In genomic region chr6:81990049-81990810, GRCm38 (mm10) we compare ENCODE assay signal across 11 mouse cellular contexts. TPM values are rescaled to one million over a fixed set of nuclear protein-coding genes. Genes with fewer than 3 reads are reported as not detected.
DNase-seq lines count a peak whose midpoint lies in the region; ATAC-seq and TF ChIP-seq lines count a peak whose summit lies in the region.
"Had no signal": no experiment of that assay in that cellular context is flagged by ENCODE, and none has a peak within 500 bp of the region (broad histone marks: within the 10 kb centered on the region; RNA-seq: fewer than 3 reads in every experiment).

No protein-coding gene starts in this region.

- no peak overlapping the region for H3K4me2 ChIP-seq in heart, embryonic 11.5 days
- 0 out of 2 replicates have a peak overlapping the region, but pooled peaks have one; percentile 24 for H3K4me2 ChIP-seq in lung, embryonic 16.5 days (ENCODE audit: low read depth, low read length)
- H3K4me2 ChIP-seq in embryonic facial prominence, embryonic 15.5 days (replicated peaks): peak overlapping the region; percentile 8; the same call in 1 of the 2 replicates
- H3K4me2 ChIP-seq in limb, embryonic 14.5 days (replicated peaks; ENCODE audit: low read depth, low read length, severe bottlenecking): peak overlapping the region; percentile 36
- no peak overlapping the region for H3K4me2 ChIP-seq in heart, embryonic 12.5 days

- 50% methylated on average over 20 of the region's 20 CpGs for WGBS in heart, embryonic 11.5 days (ENCODE audit: insufficient replicate concordance)
- WGBS in lung, embryonic 16.5 days: 40% methylated on average over 20 of the region's 20 CpGs
- 37% methylated on average over 20 of the region's 20 CpGs for WGBS in embryonic facial prominence, embryonic 15.5 days
- WGBS in limb, embryonic 14.5 days: 23% methylated on average over 20 of the region's 20 CpGs
- WGBS in heart, embryonic 12.5 days: 47% methylated on average over 20 of the region's 20 CpGs

- DNase-seq in heart, adult 8-10 months (ENCODE audit: low spot score): no peak
- DNase-seq in lung, adult 18-20 months: no peak
- peak; percentile 18 for DNase-seq in limb, embryonic 14.5 days (ENCODE audit: low spot score)
- no peak for DNase-seq in gastrocnemius, postnatal 10 days
- DNase-seq: cerebellum, adult 9-11 months; gastrocnemius, postnatal 25 days; thymus, adult 2 months had no signal

- no peak for ATAC-seq in heart, embryonic 11.5 days (replicated peaks; ENCODE audit: insufficient number of reproducible peaks, low FRiP score, low TSS enrichment)
- ATAC-seq in lung, embryonic 16.5 days (ENCODE audit: low read depth): peak; percentile 15; the same call in 1 of the 2 replicates
- 0 out of 2 replicates have a peak, but pooled peaks have one; percentile 45 for ATAC-seq in embryonic facial prominence, embryonic 15.5 days (ENCODE audit: insufficient number of reproducible peaks, low FRiP score, low TSS enrichment, low read depth)
- peak; percentile 70 for ATAC-seq in limb, embryonic 14.5 days (ENCODE audit: low FRiP score, low read depth)
- ATAC-seq in heart, embryonic 12.5 days (ENCODE audit: insufficient number of reproducible peaks, low FRiP score): no peak

- H3K9me3 ChIP-seq in heart, embryonic 11.5 days (replicated peaks; ENCODE audit: control insufficient read depth, low read length): no peaks in the 10 kb centered on the region
- H3K9me3 ChIP-seq in lung, embryonic 16.5 days (ENCODE audit: control insufficient read depth, low read length): no peaks in the 10 kb centered on the region
- H3K9me3 ChIP-seq in embryonic facial prominence, embryonic 15.5 days (replicated peaks): no peaks in the 10 kb centered on the region
- no peaks in the 10 kb centered on the region for H3K9me3 ChIP-seq in limb, embryonic 14.5 days (ENCODE audit: control insufficient read depth, low read length)
- no peaks in the 10 kb centered on the region for H3K9me3 ChIP-seq in heart, embryonic 12.5 days (replicated peaks)

- no peak overlapping the region for H3K4me3 ChIP-seq in heart, embryonic 11.5 days (ENCODE audit: low read depth, low read length)
- H3K4me3 ChIP-seq in lung, embryonic 16.5 days (ENCODE audit: low read length): no peak overlapping the region
- no peak overlapping the region for H3K4me3 ChIP-seq in embryonic facial prominence, embryonic 15.5 days (replicated peaks)
- H3K4me3 ChIP-seq in limb, embryonic 14.5 days (replicated peaks; ENCODE audit: low read length): peak overlapping the region; percentile 6; the same call in 1 of the 2 replicates
- no peak overlapping the region for H3K4me3 ChIP-seq in heart, embryonic 12.5 days

- H3K27me3 ChIP-seq in heart, embryonic 11.5 days (ENCODE audit: control insufficient read depth, insufficient read depth, low read length): no peaks in the 10 kb centered on the region
- H3K27me3 ChIP-seq in lung, embryonic 16.5 days (ENCODE audit: control insufficient read depth, insufficient read depth, low read depth, low read length): no peaks in the 10 kb centered on the region
- H3K27me3 ChIP-seq in embryonic facial prominence, embryonic 15.5 days: no peaks in the 10 kb centered on the region
- no peaks in the 10 kb centered on the region for H3K27me3 ChIP-seq in limb, embryonic 14.5 days (ENCODE audit: control insufficient read depth, insufficient read depth, low read length)
- no peaks in the 10 kb centered on the region for H3K27me3 ChIP-seq in heart, embryonic 12.5 days (replicated peaks)

- no peaks in the 10 kb centered on the region for H3K36me3 ChIP-seq in heart, embryonic 11.5 days (ENCODE audit: control insufficient read depth, insufficient read depth, low read length)
- H3K36me3 ChIP-seq in lung, embryonic 16.5 days (ENCODE audit: control insufficient read depth, insufficient read depth, low read length): no peaks in the 10 kb centered on the region
- H3K36me3 ChIP-seq in embryonic facial prominence, embryonic 15.5 days: no peaks in the 10 kb centered on the region
- H3K36me3 ChIP-seq in limb, embryonic 14.5 days (ENCODE audit: control insufficient read depth, insufficient read depth, low read length): no peaks in the 10 kb centered on the region
- H3K36me3 ChIP-seq in heart, embryonic 12.5 days: no peaks in the 10 kb centered on the region

- H3K27ac ChIP-seq in heart, embryonic 11.5 days (ENCODE audit: low read depth, low read length): no peak overlapping the region
- peak overlapping the region; percentile 36 for H3K27ac ChIP-seq in lung, embryonic 16.5 days (ENCODE audit: low read length)
- 0 out of 2 replicates have a peak overlapping the region, but pooled peaks have one; percentile 8 for H3K27ac ChIP-seq in embryonic facial prominence, embryonic 15.5 days (replicated peaks)
- H3K27ac ChIP-seq in limb, embryonic 14.5 days (replicated peaks; ENCODE audit: low read depth, low read length): peak overlapping the region; percentile 80
- no peak overlapping the region for H3K27ac ChIP-seq in heart, embryonic 12.5 days (ENCODE audit: poor library complexity, severe bottlenecking)

- TF ChIP-seq POLR2A in limb, embryonic 14.5 days (IDR thresholded peaks at IDR 0.05; ENCODE audit: borderline replicate concordance, extremely low read depth, insufficient read depth, insufficient read length): no peak

- H3K9ac ChIP-seq in heart, embryonic 11.5 days (ENCODE audit: low read depth, low read length): peak overlapping the region; percentile 18; the same call in 1 of the 2 replicates
- H3K9ac ChIP-seq in lung, embryonic 16.5 days (ENCODE audit: low read length): peak overlapping the region; percentile 5
- no peak overlapping the region for H3K9ac ChIP-seq in embryonic facial prominence, embryonic 15.5 days
- H3K9ac ChIP-seq in limb, embryonic 14.5 days (ENCODE audit: low read depth, low read length, severe bottlenecking): 0 out of 2 replicates have a peak overlapping the region, but pooled peaks have one; percentile 25
- no peak overlapping the region for H3K9ac ChIP-seq in heart, embryonic 12.5 days

- peaks cover 9% of the 10 kb centered on the region for H3K4me1 ChIP-seq in heart, embryonic 11.5 days (ENCODE audit: control insufficient read depth, insufficient read depth, low read length)
- peaks cover 19% of the 10 kb centered on the region for H3K4me1 ChIP-seq in lung, embryonic 16.5 days (replicated peaks; ENCODE audit: control insufficient read depth, insufficient read depth, low read length)
- H3K4me1 ChIP-seq in embryonic facial prominence, embryonic 15.5 days: peaks cover 22% of the 10 kb centered on the region; the same call in 1 of the 2 replicates
- H3K4me1 ChIP-seq in limb, embryonic 14.5 days (ENCODE audit: control insufficient read depth, insufficient read depth, low read length): peaks cover 26% of the 10 kb centered on the region
- peaks cover 15% of the 10 kb centered on the region; the same call in 1 of the 2 replicates for H3K4me1 ChIP-seq in heart, embryonic 12.5 days (replicated peaks)

RNA-seq across cellular contexts. Expression of gene Mrpl19, which starts 24.5 kb away (rescaled TPM):
- 73.6 and 80.0 TPM in 2 replicates for polyA plus RNA-seq in heart, embryonic 11.5 days (2014; fragmentation: Nextera tagmentation; extraction: Ambion mirVana)
- total RNA-seq in heart, adult 8-10 months (2022): 10 to 100 TPM; 37.6 to 46.0 (median 41.4) TPM
- polyA plus RNA-seq in lung, embryonic 16.5 days (2015; fragmentation: Nextera tagmentation; extraction: Ambion mirVana): 32.4 and 44.3 TPM in 2 replicates
- polyA plus RNA-seq in embryonic facial prominence, embryonic 15.5 days (2015; fragmentation: Nextera tagmentation; extraction: Ambion mirVana): 40.0 and 48.4 TPM in 2 replicates
- 10.8 and 12.4 TPM in 2 replicates for polyA plus RNA-seq in limb, embryonic 14.5 days (2012; rRNA removed)
- 39.2 and 41.4 TPM in 2 replicates for polyA plus RNA-seq in limb, embryonic 14.5 days (2014; fragmentation: Nextera tagmentation; extraction: Ambion mirVana)
- total RNA-seq in gastrocnemius, postnatal 10 days (2021): 10 to 100 TPM; 22.4 to 24.9 TPM
- polyA plus RNA-seq in heart, embryonic 12.5 days (2016; fragmentation: Nextera tagmentation; extraction: Ambion mirVana): 62.7 and 63.2 TPM in 2 replicates

RNA-seq across cellular contexts. Expression of gene Eva1a, which starts 50.6 kb away (rescaled TPM):
- polyA plus RNA-seq in heart, embryonic 11.5 days (2014; fragmentation: Nextera tagmentation; extraction: Ambion mirVana): 5.0 and 6.4 TPM in 2 replicates
- total RNA-seq in heart, adult 8-10 months (2022): 1 to 10 TPM; 1.5 to 2.2 (median 1.6) TPM
- polyA plus RNA-seq in lung, embryonic 16.5 days (2015; fragmentation: Nextera tagmentation; extraction: Ambion mirVana): 38.8 and 42.4 TPM in 2 replicates
- polyA plus RNA-seq in embryonic facial prominence, embryonic 15.5 days (2015; fragmentation: Nextera tagmentation; extraction: Ambion mirVana): 16.8 and 17.2 TPM in 2 replicates
- 15.7 and 20.1 TPM in 2 replicates for polyA plus RNA-seq in limb, embryonic 14.5 days (2012; rRNA removed)
- polyA plus RNA-seq in limb, embryonic 14.5 days (2014; fragmentation: Nextera tagmentation; extraction: Ambion mirVana): 23.4 and 30.2 TPM in 2 replicates
- 1 to 10 TPM; 2.0 to 2.1 TPM for total RNA-seq in gastrocnemius, postnatal 10 days (2021)
- 4.2 and 5.4 TPM in 2 replicates for polyA plus RNA-seq in heart, embryonic 12.5 days (2016; fragmentation: Nextera tagmentation; extraction: Ambion mirVana)

Comparison
In these comparisons a context has a peak if more than half of its experiments do, and no peak if none do; other contexts are left out.
1. H3K9ac ChIP-seq: peak in heart, embryonic 11.5 days (single experiment), lung, embryonic 16.5 days (single experiment) and limb, embryonic 14.5 days (single experiment); none in embryonic facial prominence, embryonic 15.5 days (single experiment) and heart, embryonic 12.5 days (single experiment).
2. ATAC-seq: peak in lung, embryonic 16.5 days (single experiment), embryonic facial prominence, embryonic 15.5 days (single experiment) and limb, embryonic 14.5 days (single experiment); none in heart, embryonic 11.5 days (single experiment) and heart, embryonic 12.5 days (single experiment).
3. H3K27ac ChIP-seq: peak in lung, embryonic 16.5 days (single experiment), embryonic facial prominence, embryonic 15.5 days (single experiment) and limb, embryonic 14.5 days (single experiment); none in heart, embryonic 11.5 days (single experiment) and heart, embryonic 12.5 days (single experiment).
4. H3K4me2 ChIP-seq: peak in lung, embryonic 16.5 days (single experiment), embryonic facial prominence, embryonic 15.5 days (single experiment) and limb, embryonic 14.5 days (single experiment); none in heart, embryonic 11.5 days (single experiment) and heart, embryonic 12.5 days (single experiment).